Mouse (Mus musculus) limb, embryonic 13.5 days (tissue): ENCODE data around the gene Ryr2. TPM values are rescaled to one million over a fixed set of nuclear protein-coding genes. Genes with fewer than 3 reads are reported as not detected.

Experiments used
- ATAC-seq: fragments of 200-750 bp; cut with Nextera tagmentation; 2 replicates; pipeline ENCODE4 v1.8.0; 2017; ENCODE audit warnings: low read depth, moderate number of reproducible peaks, moderate TSS enrichment; ENCODE audit not compliant: low FRiP score
- H3K27ac ChIP-seq: fragments of 300-500 bp; sonication (generic); 2 replicates; pipeline ENCODE4 v1.5.1; 2015; ENCODE audit warnings: inconsistent platforms, mild to moderate bottlenecking, moderate library complexity
- H3K27me3 ChIP-seq: fragments of 300-500 bp; sonication (generic); 2 replicates; pipeline ENCODE4 v1.6.1; 2015; ENCODE audit warnings: mild to moderate bottlenecking, inconsistent platforms
- H3K36me3 ChIP-seq: fragments of 300-500 bp; sonication (generic); 2 replicates; pipeline ENCODE4 v1.6.1; 2015; ENCODE audit warnings: inconsistent platforms, mild to moderate bottlenecking, moderate library complexity
- H3K4me1 ChIP-seq: fragments of 300-500 bp; sonication (generic); 2 replicates; pipeline ENCODE4 v1.6.1; 2015; ENCODE audit warnings: inconsistent platforms
- H3K4me2 ChIP-seq: fragments of 300-500 bp; sonication (generic); replicated peaks from 2 replicates; pipeline ENCODE4 v1.6.1; 2015; ENCODE audit warnings: inconsistent platforms, mild to moderate bottlenecking, moderate library complexity
- H3K4me3 ChIP-seq: fragments of 300-500 bp; sonication (generic); 2 replicates; pipeline ENCODE4 v1.5.1; 2015; ENCODE audit warnings: moderate library complexity, mild to moderate bottlenecking, inconsistent platforms
- H3K9ac ChIP-seq: fragments of 300-500 bp; sonication (generic); 2 replicates; pipeline ENCODE4 v1.6.1; 2015; ENCODE audit warnings: mild to moderate bottlenecking, inconsistent platforms
- H3K9me3 ChIP-seq: fragments of 300-500 bp; sonication (generic); 2 replicates; pipeline ENCODE4 v1.6.1; 2016; ENCODE audit warnings: inconsistent platforms
- WGBS: fragments of 180-500 bp; shearing (Covaris S2); methylation state at CpG from one replicate; pipeline ENCODE4 v1.1.7; 2015; 5-methylcytosine and 5-hydroxymethylcytosine counted together
- polyA plus RNA-seq: library from polyadenylated mRNA; unstranded; fragments of >200 nt; fragmentation: Nextera tagmentation; extraction: Ambion mirVana; gene quantifications from 2 replicates; pipeline ENCODE4 v1.2.1, GENCODE M21; 2015

Gene Ryr2
- polyA plus RNA-seq, 1 experiment from 2014 or later: 0.46 TPM

DNA sequence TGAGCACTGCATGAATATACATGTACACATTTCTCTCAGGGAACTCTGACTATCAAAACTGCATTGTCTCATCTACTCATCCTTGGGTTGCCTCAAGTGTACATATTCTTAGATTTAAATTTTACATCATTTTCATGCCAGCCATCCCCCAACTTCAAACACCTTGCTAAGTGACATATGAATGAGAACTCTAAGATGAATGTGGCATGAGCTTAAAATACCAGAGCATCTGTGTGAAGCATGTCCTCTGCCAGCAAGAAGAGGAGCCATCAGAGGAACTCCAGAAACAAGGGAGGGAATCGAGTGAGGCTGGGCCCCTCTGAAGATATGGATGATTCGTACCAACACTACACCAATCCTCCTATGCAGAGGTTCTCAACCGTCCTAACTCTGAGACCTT is 222.6 kb downstream of the Ryr2 start:
- Histone ChIP-seq H3K27me3 (no peaks in the 10 kb centered on the region), H3K4me3 (no peak overlapping the region), H3K27ac (no peak overlapping the region), H3K36me3 (no peaks in the 10 kb centered on the region), H3K9ac (no peak overlapping the region), H3K4me1 (no peaks in the 10 kb centered on the region), H3K4me2 (no peak overlapping the region), H3K9me3 (no peaks in the 10 kb centered on the region)
- WGBS: 81% methylated on average over 3 of the region's 3 CpGs
- no peak for ATAC-seq

DNA sequence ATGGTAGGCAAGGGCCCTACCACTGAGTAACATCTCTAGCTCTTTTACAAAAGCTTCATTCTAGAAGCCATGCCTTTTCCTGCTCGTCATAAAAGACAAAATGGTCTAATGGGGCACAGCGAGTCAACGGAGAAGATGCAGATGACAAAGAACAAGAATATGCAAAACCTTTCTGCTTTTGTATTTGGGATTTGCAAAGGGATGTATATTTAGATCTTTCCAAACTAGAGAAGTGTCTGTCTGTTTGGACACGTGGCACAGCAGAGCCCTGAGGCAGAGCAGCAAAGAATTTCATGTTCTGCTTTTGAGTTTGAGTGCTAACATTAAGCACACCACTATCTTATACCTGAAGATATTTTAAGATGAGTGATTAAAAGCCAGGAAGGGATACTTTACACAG is 224.4 kb downstream of the Ryr2 start:
- Histone ChIP-seq H3K4me1 (no peaks in the 10 kb centered on the region), H3K9me3 (no peaks in the 10 kb centered on the region), H3K4me3 (no peak overlapping the region), H3K9ac (no peak overlapping the region), H3K36me3 (no peaks in the 10 kb centered on the region), H3K4me2 (no peak overlapping the region), H3K27ac (no peak overlapping the region), H3K27me3 (no peaks in the 10 kb centered on the region)
- no peak for ATAC-seq
- WGBS: 90% methylated on average over 4 of the region's 4 CpGs

DNA sequence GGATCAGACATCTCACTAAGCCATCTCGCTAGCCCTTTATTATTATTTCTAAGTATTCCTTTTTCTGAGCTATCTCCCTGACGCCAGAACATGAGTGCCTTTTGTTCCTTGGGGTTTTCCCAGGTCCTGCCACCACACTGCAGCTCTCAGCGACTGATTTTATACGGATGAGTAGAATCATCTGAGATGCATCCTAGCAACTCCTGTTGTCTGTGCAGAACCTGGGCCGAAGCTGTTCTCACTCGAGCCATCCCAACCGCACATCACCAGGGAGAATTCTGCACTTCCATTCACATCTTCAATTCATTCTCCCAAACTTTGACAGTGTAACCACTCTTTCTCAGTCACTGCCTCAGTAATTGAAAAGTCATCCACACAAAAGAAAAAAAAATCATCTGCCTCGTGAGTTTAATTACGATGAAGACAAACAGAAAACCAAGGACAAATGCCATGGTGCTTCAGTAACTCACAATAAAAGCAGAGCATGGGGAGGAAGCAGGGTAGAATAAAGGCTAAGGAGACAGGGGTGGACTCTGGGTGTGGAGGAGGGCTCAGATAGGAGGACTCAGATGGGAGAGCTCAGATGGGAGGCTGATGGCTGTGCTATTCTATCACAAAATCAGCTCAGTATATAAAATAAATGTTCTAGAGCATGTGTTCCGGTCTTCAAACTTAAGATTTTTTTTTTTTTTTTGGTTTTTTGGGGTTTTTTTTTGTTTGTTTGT is 226.1 kb downstream of the Ryr2 start:
- H3K9ac ChIP-seq: no peak overlapping the region
- 88% methylated on average over 10 of the region's 10 CpGs for WGBS
- no peak overlapping the region for H3K4me2 ChIP-seq
- H3K4me1 ChIP-seq: no peaks in the 10 kb centered on the region
- no peaks in the 10 kb centered on the region for H3K36me3 ChIP-seq
- no peak overlapping the region for H3K4me3 ChIP-seq
- no peaks in the 10 kb centered on the region for H3K27me3 ChIP-seq
- no peak for ATAC-seq
- no peak overlapping the region for H3K27ac ChIP-seq
- no peaks in the 10 kb centered on the region for H3K9me3 ChIP-seq

DNA sequence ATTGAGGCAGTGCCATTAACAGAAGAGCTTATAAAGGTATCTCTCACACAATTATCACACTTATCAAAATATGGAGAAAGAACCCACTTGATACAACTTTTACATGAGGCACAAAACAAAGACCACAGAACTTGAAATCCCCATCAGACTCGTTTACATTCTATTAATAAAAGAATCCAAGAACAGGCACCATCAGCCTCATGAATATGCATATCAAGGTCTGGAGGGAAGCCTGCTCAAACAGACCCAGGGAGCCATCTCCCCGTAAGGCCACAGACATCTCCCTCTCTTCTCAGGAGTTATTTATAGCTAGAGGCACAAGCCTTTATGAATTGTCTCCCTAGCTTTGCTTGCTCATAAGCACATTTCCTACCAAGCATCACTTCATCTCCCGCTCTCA is 227.7 kb downstream of the Ryr2 start:
- H3K27me3 ChIP-seq: no peaks in the 10 kb centered on the region
- no peak overlapping the region for H3K4me2 ChIP-seq
- no peak overlapping the region for H3K27ac ChIP-seq
- H3K36me3 ChIP-seq: no peaks in the 10 kb centered on the region
- no peaks in the 10 kb centered on the region for H3K9me3 ChIP-seq
- no peak overlapping the region for H3K4me3 ChIP-seq
- ATAC-seq: no peak
- H3K9ac ChIP-seq: no peak overlapping the region
- H3K4me1 ChIP-seq: no peaks in the 10 kb centered on the region
- WGBS: 77% methylated on average over 3 of the region's 3 CpGs

GRCm38 (mm10) chr13:11874852-11875251 is 231.9 kb downstream of the Ryr2 start:
- Histone ChIP-seq H3K4me2 (no peak overlapping the region), H3K9ac (no peak overlapping the region), H3K9me3 (no peaks in the 10 kb centered on the region), H3K36me3 (no peaks in the 10 kb centered on the region), H3K4me3 (no peak overlapping the region), H3K27ac (no peak overlapping the region), H3K27me3 (no peaks in the 10 kb centered on the region), H3K4me1 (no peaks in the 10 kb centered on the region)
- no peak for ATAC-seq
- 8% methylated on average over 1 of the region's 1 CpGs for WGBS

- Histone ChIP-seq H3K4me2 (no peak overlapping the region), H3K27ac (no peak overlapping the region), H3K9me3 (no peaks in the 10 kb centered on the region), H3K4me1 (no peaks in the 10 kb centered on the region), H3K36me3 (no peaks in the 10 kb centered on the region), H3K27me3 (no peaks in the 10 kb centered on the region), H3K9ac (no peak overlapping the region), H3K4me3 (no peak overlapping the region)
- WGBS: 80% methylated on average over 1 of the region's 1 CpGs
- no peak for ATAC-seq
These were observed 236.8 kb downstream of the Ryr2 start for GRCm38 (mm10) chr13:11869971-11870370.

DNA sequence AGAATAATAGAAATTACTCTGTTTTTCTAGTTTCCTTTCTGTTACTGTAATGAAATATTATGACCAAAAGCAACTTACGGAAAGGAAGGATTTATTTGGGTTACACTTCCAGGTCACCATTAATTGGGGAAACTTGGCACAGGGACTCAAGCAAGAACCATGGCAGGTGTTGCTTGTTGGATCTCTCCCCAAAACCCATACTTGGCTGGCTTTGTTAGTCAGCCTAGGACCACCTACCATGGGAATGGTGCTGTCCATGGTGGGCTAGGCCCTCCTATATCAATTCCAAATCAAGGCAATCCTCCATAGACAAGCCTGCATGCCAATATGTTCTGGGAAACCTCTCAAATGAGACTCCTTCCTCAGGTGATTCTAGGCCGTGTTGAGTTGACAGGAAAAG is 237.3 kb downstream of the Ryr2 start:
- Histone ChIP-seq H3K4me1 (no peaks in the 10 kb centered on the region), H3K9ac (no peak overlapping the region), H3K9me3 (no peaks in the 10 kb centered on the region), H3K27me3 (no peaks in the 10 kb centered on the region), H3K36me3 (no peaks in the 10 kb centered on the region), H3K4me2 (no peak overlapping the region), H3K4me3 (no peak overlapping the region), H3K27ac (no peak overlapping the region)
- 73% methylated on average over 2 of the region's 2 CpGs for WGBS
- ATAC-seq: no peak

GRCm38 (mm10) chr13:11868979-11869378 is 237.8 kb downstream of the Ryr2 start:
- Histone ChIP-seq H3K4me2 (no peak overlapping the region), H3K36me3 (no peaks in the 10 kb centered on the region), H3K9me3 (no peaks in the 10 kb centered on the region), H3K4me1 (no peaks in the 10 kb centered on the region), H3K4me3 (no peak overlapping the region), H3K27ac (no peak overlapping the region), H3K9ac (no peak overlapping the region), H3K27me3 (no peaks in the 10 kb centered on the region)
- no peak for ATAC-seq
- WGBS: 85% methylated on average over 2 of the region's 2 CpGs

- no peak overlapping the region for H3K27ac ChIP-seq
- no peak overlapping the region for H3K4me2 ChIP-seq
- H3K4me3 ChIP-seq: no peak overlapping the region
- no peak for ATAC-seq
- 73% methylated on average over 7 of the region's 7 CpGs for WGBS
- no peaks in the 10 kb centered on the region for H3K9me3 ChIP-seq
- no peak overlapping the region for H3K9ac ChIP-seq
- no peaks in the 10 kb centered on the region for H3K36me3 ChIP-seq
- H3K27me3 ChIP-seq: no peaks in the 10 kb centered on the region
- no peaks in the 10 kb centered on the region for H3K4me1 ChIP-seq
These were observed 238.7 kb downstream of the Ryr2 start for GRCm38 (mm10) chr13:11868056-11868455.

DNA sequence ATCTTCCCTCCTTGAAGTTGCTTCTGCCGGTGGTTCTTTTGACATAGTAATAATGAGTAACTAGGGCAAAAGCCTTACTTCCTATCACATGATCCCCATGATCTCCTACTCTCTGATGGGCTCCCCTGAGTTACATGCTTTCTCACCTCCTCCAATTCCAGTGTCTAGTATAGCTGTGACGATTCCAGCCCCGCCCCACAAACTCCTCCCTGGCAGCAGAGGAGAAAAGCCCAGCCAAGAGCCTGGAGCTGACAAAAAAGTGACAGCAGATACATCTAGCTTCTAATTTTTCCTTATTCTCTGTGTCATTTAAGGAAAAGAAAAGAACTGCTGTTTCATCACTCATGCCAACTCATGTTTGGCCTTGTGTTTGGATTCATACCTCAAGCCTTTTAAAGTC is 241.5 kb downstream of the Ryr2 start:
- no peak overlapping the region for H3K4me2 ChIP-seq
- H3K9me3 ChIP-seq: no peaks in the 10 kb centered on the region
- H3K27ac ChIP-seq: no peak overlapping the region
- H3K36me3 ChIP-seq: no peaks in the 10 kb centered on the region
- 79% methylated on average over 3 of the region's 3 CpGs for WGBS
- no peak for ATAC-seq
- no peaks in the 10 kb centered on the region for H3K4me1 ChIP-seq
- H3K4me3 ChIP-seq: no peak overlapping the region
- no peak overlapping the region for H3K9ac ChIP-seq
- H3K27me3 ChIP-seq: no peaks in the 10 kb centered on the region

DNA sequence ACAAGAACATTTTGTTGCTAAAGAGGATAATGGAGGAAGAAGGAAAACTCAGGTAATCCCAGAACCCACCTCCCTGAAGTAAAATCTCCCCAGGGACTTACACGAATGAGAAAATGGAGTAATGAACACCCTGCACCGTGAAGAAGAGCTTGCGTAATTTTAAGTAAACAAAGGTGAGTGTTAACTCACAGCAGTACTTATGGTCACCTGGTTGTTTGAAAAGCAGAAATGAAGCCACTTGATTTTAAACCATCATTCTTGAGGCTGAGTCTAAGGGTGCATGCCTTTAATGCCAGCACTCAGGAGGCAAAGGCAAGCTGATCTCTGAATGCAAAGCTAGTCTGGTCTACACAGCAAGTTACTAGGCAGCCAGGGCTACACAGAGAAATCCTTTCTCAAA is 255.1 kb downstream of the Ryr2 start:
- WGBS: 87% methylated on average over 3 of the region's 3 CpGs
- Histone ChIP-seq H3K36me3 (no peaks in the 10 kb centered on the region), H3K27me3 (no peaks in the 10 kb centered on the region), H3K27ac (no peak overlapping the region), H3K9ac (no peak overlapping the region), H3K4me3 (no peak overlapping the region), H3K9me3 (no peaks in the 10 kb centered on the region), H3K4me1 (no peaks in the 10 kb centered on the region), H3K4me2 (no peak overlapping the region)
- ATAC-seq: no peak

GRCm38 (mm10) chr13:11843889-11844288 is 262.9 kb downstream of the Ryr2 start:
- Histone ChIP-seq H3K27ac (no peak overlapping the region), H3K9me3 (no peaks in the 10 kb centered on the region), H3K4me3 (no peak overlapping the region), H3K36me3 (no peaks in the 10 kb centered on the region), H3K4me1 (no peaks in the 10 kb centered on the region), H3K4me2 (no peak overlapping the region), H3K9ac (no peak overlapping the region), H3K27me3 (no peaks in the 10 kb centered on the region)
- ATAC-seq: no peak
- 97% methylated on average over 1 of the region's 1 CpGs for WGBS

DNA sequence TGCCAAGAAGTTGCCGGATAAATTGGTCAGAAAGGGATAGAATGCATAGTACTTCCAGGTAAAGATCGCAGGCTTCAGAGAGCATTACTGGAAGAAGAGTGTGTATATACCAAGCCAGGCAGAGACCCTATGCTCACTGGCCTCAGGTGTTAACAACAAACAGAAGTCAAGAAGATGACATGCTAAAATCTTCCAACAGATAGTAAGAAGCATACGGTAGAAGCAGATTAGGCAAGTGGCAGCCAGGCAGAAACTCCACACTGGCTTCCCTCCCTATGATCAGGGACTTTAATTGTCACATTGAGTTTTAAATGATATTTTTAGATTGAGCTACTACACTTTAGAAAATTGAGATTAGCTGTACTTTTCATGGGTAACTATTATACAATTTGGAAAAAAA is 268.9 kb downstream of the Ryr2 start:
- no peak for ATAC-seq
- WGBS: 92% methylated on average over 3 of the region's 3 CpGs
- H3K36me3 ChIP-seq: no peaks in the 10 kb centered on the region
- no peak overlapping the region for H3K9ac ChIP-seq
- no peak overlapping the region for H3K4me2 ChIP-seq
- H3K4me1 ChIP-seq: no peaks in the 10 kb centered on the region
- no peak overlapping the region for H3K4me3 ChIP-seq
- no peaks in the 10 kb centered on the region for H3K27me3 ChIP-seq
- no peaks in the 10 kb centered on the region for H3K9me3 ChIP-seq
- H3K27ac ChIP-seq: no peak overlapping the region
